Mouse (Mus musculus) liver, adult (tissue): Measurements from ENCODE around the gene Maml3.

Experiments
- GATA4 ChIP-seq: IDR thresholded peaks from 2 replicates; pipeline ENCODE4 v1.6.1; 2014; ENCODE audit warnings: mild to moderate bottlenecking, low read length; ENCODE audit not compliant: insufficient replicate concordance

Gene Maml3

DNA sequence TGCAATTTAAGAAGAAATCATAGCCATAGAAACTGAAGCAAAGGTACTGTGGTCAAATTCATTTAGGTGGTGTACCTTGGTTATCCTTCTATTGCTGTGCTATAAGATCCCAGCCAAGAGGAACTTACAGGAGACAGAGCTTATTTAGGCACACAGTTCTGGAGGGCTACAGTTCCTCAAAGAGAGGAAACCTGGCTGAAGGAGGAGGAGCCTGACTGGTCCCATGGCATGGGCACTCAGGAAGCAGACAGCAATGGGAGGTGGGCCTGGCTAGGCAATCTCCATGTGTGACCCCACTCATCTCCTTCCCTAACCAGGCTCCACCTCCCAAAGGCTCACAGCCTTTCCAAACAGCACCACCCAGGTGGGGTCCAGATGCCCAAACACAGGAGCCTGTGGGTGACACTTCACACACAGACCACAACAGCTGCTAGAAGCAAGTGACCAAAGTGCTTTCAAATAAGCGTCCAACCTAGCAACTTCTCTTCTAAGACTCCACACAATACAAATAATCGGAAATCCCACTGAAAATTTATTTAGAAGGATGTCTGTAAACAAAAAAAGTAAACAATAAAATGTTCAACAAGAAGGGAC is 328.8 kb downstream of the Maml3 start:
- TF ChIP-seq GATA4 = no peak

DNA sequence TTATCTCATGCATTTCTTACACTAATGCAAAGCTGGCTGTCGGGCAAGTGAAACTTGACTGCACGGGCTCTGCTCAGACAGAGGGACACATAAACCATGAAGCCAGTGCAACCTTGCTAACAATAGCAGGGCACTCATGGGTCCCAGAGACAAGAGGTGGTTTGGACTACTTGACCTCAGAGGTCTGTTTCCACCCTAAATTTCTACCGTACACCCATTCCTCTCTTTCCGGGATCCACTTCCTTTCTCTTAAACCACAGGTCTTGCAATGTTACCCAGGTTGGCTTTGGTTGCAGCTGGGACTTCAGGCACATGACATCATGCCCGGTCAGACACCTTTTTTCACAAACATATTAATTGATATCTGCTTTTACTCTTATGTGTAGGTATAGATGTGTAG is 331.3 kb downstream of the Maml3 start:
- no peak for TF ChIP-seq GATA4

DNA sequence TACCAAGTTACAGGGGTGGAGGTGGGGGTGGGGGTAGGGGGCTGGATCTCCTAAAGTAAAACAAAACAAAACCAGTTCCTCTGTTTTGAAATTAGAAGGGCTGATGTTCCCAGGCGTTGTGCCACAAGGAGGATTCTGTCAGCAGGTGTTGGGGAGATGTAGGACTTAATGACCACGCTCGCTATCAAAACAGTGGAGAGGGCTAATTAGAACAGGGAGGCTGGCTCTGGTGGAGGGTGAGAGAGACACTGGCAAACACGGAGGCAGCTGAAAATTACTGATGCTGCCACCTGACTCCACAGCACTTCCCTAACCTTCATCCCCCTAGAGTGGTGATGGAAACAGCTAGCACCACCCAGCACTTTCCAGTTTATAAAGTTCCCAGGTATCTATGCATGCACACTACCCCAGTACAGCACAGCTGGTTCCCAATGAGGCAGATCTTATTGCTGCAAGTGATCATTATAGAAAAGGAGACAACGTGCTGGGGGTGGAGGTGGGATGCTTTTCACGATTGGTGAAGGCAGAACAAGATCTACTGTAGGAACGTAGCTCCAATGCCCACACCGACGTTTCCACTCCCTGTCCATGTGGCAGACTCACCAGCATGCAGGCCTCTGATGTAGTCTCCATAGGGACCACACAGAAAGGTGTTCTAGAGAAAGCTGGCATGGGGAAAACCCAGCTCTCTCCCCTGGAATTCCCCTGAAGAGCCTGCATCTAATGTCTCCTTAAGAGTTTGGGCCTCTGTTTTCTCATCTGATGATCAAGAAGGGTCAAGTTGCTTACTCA is 332.8 kb downstream of the Maml3 start:
- no peak for TF ChIP-seq GATA4

- no peak for TF ChIP-seq GATA4
Measured at GRCm38 (mm10) chr3:51769196-51769595, 335.7 kb downstream of the Maml3 start.

DNA sequence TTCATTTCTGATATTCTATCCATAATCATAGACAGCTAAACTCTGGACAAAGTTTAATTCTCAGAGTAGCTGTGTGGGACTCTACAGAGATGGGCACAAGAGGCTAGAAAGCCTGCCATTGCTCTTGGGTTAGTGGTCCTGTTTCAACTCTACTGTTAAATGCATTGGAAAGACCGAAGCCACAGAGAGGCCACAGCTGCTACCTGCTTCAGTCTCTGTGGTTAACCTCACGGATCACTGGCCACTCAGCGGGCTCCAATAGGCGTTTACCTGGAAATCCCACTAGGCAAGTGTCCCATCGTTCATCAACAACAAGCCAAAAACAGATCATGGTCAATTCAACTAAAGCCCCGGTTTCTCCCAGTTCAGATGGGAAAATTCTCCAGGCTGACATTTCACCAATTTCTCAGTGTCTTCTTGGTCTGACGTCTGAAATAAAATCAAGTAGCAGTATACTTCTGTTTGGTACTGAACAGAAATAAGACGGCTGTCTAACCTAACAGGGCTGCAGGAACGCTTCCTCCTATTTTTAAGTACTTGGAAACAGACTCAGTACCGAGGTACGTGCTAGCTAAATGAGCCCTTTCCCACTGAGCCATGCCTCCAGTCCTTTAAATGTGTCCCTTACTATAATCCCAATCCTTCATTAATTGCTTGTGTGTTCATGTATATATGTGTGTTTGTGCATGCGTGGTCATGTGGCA is 339.5 kb downstream of the Maml3 start:
- TF ChIP-seq GATA4 = no peak

DNA sequence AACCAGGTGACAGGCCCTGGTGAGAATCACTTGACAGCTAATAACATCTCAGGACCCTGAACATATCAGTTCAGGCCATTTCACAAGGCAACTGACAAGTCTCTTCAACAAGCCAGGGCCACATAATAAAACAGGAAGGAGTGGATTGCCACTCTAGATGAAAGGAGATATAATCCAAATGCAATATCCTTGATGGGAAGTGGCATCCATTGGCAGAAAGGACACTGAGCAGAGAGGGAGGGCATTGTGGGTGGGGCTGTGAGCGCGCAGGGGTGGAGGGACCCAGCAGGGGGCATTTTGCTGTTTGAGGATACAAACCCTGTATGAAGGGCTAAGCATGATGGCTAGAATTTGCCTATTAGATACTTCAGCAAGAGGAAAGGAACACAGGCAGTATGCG is 340.7 kb downstream of the Maml3 start:
- TF ChIP-seq GATA4 = no peak

- TF ChIP-seq GATA4 = no peak
Measured at GRCm38 (mm10) chr3:51762900-51763299, 342.0 kb downstream of the Maml3 start.

- no peak for TF ChIP-seq GATA4
Measured at GRCm38 (mm10) chr3:51759534-51759933, 345.3 kb downstream of the Maml3 start.

DNA sequence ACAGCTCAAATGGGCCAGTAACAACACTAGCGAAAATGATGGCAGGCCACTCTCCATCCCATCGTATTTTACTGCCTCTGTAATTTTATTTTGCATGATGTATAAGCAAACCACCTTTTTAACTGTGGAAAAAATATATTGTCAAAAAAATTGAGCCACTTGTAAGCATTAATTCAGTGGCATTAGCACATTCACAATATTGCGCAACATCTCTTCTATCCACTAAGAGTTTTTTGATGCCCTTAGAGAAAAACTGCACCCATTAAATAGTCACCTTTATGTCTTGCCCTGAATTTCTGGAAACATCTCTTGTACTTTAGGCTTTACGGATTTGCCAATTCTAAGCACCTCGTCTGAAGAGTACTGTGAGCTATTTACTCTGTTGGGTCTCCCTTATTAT is 347.8 kb downstream of the Maml3 start:
- TF ChIP-seq GATA4 = no peak

DNA sequence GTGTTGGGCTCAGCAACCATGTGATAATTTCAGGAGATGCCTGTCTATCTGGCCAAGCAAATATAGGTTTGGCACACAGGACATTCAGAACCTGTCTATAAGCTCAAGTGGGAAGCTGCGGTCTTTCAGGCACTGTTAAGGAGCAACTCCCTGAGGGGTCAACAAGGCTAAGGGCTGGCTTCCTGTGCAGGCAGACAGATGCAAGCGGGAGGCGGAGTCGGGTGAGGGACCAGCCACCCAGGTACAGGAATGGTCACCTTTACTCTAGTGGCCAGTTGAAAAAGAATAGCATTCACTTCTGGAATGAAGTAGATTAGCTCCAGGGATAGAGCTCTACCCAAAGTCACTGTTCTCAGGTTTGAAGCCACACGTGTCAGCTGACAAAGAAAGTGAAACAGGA is 348.6 kb downstream of the Maml3 start:
- TF ChIP-seq GATA4 = no peak

DNA sequence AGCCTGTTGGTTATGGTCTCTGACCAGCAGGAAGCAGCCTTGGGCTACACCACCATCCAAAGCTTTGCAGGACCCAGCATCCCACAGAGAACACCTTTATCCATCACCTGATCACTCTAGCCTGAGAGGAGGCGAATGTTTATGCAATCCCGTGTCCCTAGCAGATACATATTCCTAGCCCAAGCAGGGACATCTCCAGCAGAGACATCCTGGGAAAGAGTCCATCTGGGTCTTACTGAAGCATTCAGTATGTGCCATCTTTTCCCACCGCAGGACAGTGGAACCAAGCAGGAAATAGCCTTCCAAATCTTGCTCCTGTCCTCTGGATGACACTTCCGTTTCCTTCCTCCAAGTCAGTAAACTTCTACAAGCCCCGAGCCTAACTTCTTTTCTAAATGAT is 351.6 kb downstream of the Maml3 start:
- TF ChIP-seq GATA4 = no peak; the same call in 1 of the 2 replicates

DNA sequence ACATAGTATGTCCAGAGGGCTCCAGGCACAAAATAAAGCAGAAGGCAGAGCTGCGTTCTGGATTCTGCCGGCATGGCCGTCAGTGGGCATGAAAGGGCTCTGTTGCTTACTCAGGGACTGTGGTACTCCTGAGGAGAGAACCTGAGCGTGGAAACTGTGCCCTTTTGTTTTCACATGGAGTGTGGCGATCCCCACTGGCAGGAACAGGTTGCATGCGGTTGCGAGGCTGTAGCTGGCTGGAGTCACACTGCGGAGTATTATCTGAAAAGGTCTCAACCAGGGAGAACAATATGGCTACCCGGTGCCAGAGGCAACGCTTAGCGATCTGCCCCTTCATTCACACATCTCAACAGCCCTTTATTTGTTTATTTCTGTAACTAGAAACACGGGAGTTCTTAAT is 353.4 kb downstream of the Maml3 start:
- no peak for TF ChIP-seq GATA4

DNA sequence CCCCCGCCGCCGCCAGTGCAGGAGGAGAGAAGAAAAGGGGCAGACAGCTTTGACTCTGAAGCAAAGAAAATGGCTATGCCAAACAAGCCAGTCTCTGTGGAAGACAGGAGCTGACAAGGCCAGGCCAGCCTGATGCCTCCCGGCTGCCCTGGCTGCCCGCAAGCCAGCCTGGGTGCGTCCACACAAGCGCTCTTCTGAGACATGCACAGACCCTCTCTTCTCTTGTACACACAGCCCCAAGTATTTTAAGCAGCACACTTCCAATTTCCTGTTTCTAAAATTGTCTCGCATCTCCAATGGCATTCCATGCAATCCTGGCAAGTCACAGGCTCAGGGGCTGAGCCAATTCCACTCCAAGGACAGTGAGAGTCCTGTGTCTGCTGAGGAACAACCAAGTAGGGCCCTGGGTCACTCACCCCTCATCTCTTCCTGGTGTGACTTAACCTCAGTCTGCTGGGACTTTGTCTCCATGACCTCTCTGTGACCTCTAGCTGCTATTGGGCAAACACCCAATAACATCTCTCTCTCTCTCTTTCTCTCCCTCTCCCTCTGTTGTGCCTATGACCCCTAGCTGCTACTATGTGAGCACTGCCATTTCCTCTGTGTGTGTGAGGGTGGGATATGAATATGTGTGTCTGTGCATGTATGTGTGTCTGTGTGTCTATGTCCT is 354.9 kb downstream of the Maml3 start:
- TF ChIP-seq GATA4 = peak; percentile 40; the same call in 1 of the 2 replicates

GRCm38 (mm10) chr3:51749421-51749811 is 355.5 kb downstream of the Maml3 start:
- TF ChIP-seq GATA4 = no peak
